Mouse (Mus musculus) large intestine, adult 2 months (tissue): ENCODE data around the gene Elp4. TPM values are rescaled to one million over a fixed set of nuclear protein-coding genes. Genes with fewer than 3 reads are reported as not detected.

Experiments used
- DNase-seq: peaks from one replicate; pipeline ENCODE4 v3.0.0-alpha.2; 2012; ENCODE audit warnings: low read depth, low spot score
- WGBS: fragments of 180-500 bp; shearing (Covaris S2); methylation state at CpG from one replicate; pipeline ENCODE4 v1.1.7; 2018; 5-methylcytosine and 5-hydroxymethylcytosine counted together
- polyA plus RNA-seq: library from polyadenylated mRNA; depleted of rRNA; stranded (reverse); fragments of >200 nt; gene quantifications from 2 replicates; pipeline ENCODE4 v1.2.3, GENCODE M21; 2012

Elp4 gene
- polyA plus RNA-seq, 1 experiment: 2.1 TPM

DNA sequence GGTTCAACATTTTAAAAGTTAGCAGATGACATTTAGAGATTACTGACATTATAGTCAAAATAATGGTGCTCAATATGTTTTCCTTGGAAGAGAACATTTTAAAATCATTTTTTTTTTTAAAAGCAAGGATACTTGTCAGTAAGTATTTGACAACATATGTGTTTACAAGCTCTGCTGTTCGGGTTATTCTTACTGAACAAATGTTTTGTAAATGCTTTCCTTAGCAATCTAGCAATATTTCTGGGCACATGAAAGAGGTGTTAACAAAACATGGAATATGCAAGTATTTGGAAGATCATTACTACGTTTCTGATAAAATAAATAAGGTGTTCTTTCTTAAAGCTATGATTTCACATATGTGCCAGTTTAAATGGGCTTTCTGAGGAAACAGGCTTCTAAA, 94.1 kb downstream of the Elp4 start:
- 75% methylated on average over 2 of the region's 2 CpGs for WGBS
- no peak for DNase-seq

DNA sequence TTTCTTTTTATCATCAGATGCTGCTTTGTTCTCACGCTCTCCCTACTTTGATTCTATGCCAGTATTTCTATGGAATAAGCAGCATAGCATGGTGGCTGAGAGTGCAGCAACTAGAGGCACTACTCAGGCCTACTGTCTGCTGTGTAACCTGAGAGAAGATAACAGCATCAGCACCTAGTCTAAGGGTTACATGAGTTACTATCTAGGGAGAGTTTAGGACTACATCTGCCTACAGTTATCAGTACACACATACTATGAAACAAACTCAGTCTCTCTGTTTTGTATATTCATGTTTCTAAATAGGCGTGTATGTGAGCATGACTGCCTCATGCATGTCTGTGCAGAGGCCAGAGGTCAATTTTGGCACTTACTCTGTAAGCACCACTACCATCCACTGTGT, 97.8 kb downstream of the Elp4 start:
- WGBS: 83% methylated on average over 2 of the region's 2 CpGs
- DNase-seq: no peak

DNA sequence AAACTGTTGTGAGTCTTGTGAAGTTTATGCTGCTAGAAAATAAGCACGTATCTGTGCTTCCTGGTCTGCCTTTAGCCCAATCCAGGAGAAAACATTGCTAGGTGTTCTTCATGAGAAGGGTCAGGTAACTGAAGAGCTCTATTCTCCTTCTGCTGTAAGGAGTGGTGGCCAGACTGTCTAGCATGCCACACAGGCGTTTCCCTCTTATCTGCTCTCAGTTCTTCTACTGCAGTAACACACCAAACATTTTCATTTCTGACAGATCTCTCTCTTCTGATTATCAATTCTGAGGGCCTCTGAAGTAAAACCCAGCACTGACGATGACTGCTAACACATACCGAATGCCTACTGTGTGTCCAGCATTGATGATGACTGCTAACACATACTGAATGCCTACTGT, 98.3 kb downstream of the Elp4 start:
- WGBS: 87% methylated on average over 4 of the region's 4 CpGs
- no peak for DNase-seq

DNA sequence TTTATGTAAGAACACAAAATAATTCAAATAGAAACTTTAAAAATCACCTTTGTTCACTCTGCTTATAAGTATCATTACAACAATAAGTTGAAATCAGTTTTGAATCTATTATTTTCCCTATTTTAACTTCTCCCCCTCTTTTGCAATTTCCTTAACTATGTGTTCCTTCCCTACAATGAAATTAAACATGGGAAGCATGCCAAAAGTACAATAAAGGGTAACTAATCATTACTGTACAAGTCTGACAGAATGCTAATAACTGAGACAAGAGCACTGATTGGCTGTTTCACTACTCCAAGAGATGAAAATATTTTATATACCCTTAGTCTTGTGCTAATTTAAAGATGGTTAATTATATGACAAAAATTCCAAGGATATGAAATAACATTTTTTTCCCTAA, 99.2 kb downstream of the Elp4 start:
- no peak for DNase-seq

- no peak for DNase-seq
- 73% methylated on average over 10 of the region's 10 CpGs for WGBS
Measured at GRCm38 (mm10) chr2:105804506-105804905, 99.9 kb downstream of the Elp4 start.

GRCm38 (mm10) chr2:105803427-105803826, 100.9 kb downstream of the Elp4 start:
- no peak for DNase-seq
- 63% methylated on average over 5 of the region's 5 CpGs for whole genome bisulfite sequencing

DNA sequence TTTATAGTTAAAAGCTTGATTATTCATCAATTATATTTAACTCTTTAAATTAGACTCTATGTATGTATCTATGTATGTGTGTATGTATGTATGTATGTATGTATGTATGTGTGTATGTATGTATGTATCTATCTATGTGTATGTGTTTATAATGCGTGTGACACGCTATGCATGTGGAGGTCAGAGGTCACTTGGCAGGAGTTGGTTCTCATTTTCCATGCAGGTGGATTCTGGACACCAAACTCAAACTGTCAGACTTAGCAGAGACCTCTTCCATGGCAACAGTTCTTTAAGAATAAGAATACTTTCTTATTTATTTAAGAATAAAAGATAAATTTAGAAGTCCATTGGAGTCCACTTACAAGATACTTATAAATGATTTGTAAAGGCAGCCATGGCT, 101.5 kb downstream of the Elp4 start:
- DNase-seq: no peak
- 94% methylated on average over 2 of the region's 2 CpGs for WGBS

- 93% methylated on average over 6 of the region's 6 CpGs for WGBS
- no peak for DNase-seq
Measured at GRCm38 (mm10) chr2:105801536-105801935, 102.8 kb downstream of the Elp4 start.

GRCm38 (mm10) chr2:105800694-105801093, 103.7 kb downstream of the Elp4 start:
- WGBS: 81% methylated on average over 1 of the region's 1 CpGs
- no peak for DNase-seq

DNA sequence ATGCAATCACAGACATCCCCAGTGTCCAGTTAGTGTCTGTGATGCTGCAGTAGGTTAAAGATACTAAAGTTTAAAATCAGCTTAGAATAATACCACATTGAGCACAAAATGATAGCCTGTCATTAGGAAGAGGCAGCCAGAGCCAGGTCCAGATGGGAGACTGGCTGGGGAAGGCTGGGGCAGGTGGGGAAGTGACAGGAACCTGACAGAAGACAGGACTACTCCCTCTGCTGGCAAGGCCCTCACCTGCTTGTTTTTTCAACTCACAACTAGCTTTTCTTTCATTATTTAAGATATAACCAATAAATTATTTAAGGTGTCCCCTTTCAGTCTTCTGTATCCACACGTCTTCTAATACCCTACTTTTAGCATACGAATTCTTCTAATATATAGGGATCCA, 104.5 kb downstream of the Elp4 start:
- no peak for DNase-seq

DNA sequence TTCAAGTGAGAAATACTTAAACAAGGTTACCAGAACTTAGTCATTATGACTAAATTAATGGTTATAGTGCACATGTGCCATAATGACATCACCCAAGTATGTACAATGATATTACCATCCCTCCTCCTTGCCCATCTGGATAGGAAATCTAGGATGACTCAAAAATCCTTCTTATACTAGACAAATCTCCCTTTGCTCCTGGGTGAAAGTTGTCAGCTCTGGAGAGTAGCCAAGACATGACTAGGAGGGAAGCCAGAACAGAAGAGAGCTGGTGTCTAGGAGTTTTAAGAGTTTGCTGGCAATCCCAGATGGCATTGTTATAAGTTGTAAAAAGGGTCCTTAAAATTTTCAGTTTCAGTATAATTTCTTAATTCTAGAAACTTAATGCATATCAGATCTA, 106.5 kb downstream of the Elp4 start:
- no peak for DNase-seq

More for the DNA sequence above, 104.5 kb downstream of the Elp4 start:
- WGBS: 88% methylated on average over 2 of the region's 2 CpGs

GRCm38 (mm10) chr2:105796101-105796500, 108.3 kb downstream of the Elp4 start:
- DNase-seq: no peak

GRCm38 (mm10) chr2:105792339-105793120, 111.8 kb downstream of the Elp4 start:
- DNase-seq: no peak
- 90% methylated on average over 12 of the region's 12 CpGs for WGBS

- WGBS: 95% methylated on average over 1 of the region's 1 CpGs
- no peak for DNase-seq
Measured at GRCm38 (mm10) chr2:105789936-105790335, 114.4 kb downstream of the Elp4 start.

- WGBS: 90% methylated on average over 4 of the region's 4 CpGs
- no peak for DNase-seq
Measured at GRCm38 (mm10) chr2:105787726-105788125, 116.6 kb downstream of the Elp4 start.

DNA sequence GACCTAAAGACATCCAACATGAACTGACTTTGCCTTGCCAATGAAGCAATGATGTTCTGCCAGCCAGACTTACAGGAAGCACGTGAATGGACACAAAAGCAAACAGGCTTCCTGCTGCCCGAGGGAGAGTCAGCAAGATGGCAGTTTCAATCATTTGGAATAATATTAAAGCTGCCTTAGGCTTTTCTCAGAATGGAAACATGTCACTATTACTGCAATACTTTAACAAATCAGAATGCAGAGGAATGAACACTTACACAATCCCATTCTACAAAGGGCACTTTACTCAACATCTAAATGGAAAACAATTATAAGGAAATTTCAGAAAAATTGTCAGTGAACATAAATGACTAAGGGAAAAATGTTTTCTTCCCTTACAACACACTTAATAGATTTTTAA, 117.4 kb downstream of the Elp4 start:
- 65% methylated on average over 2 of the region's 2 CpGs for WGBS

GRCm38 (mm10) chr2:105782885-105783284, 121.5 kb downstream of the Elp4 start:
- no peak for DNase-seq
- 83% methylated on average over 5 of the region's 5 CpGs for WGBS

More for the DNA sequence above, 117.4 kb downstream of the Elp4 start:
- no peak for DNase-seq

GRCm38 (mm10) chr2:105780739-105781138, 123.6 kb downstream of the Elp4 start:
- no peak for DNase-seq
- WGBS: 73% methylated on average over 1 of the region's 1 CpGs

GRCm38 (mm10) chr2:105779320-105779891, 125.0 kb downstream of the Elp4 start:
- DNase-seq: no peak
- WGBS: 68% methylated on average over 6 of the region's 6 CpGs

DNA sequence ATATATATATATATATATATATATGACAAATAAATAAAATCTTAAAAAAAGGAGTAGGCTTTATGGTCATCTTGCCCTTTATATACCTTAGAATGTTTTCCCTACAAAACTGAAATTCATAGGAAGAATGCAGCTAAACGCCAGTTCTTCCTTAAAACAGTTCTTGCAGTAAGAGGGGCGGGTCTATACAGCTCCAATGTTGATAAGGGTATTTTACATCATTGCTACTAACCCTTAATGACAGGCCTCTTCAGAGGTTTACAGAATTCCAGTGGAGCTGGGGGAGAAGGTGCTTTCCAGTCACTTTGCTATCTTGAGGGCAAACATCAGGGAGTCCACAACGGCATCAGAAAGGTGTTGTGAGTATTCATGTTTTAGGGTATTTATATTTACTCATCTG, 133.1 kb downstream of the Elp4 start:
- 82% methylated on average over 3 of the region's 3 CpGs for WGBS
- DNase-seq: no peak

GRCm38 (mm10) chr2:105769747-105770328, 134.5 kb downstream of the Elp4 start:
- DNase-seq: no peak
- WGBS: 78% methylated on average over 4 of the region's 4 CpGs
